Mouse (Mus musculus): ENCODE measurements around the gene Gm45713. TPM values are rescaled to one million over a fixed set of nuclear protein-coding genes. Genes with fewer than 3 reads are reported as not detected.

Gene Gm45713
- polyA plus RNA-seq (2012; rRNA removed), result 0.29 TPM in 1 of 2 replicates, not detected in the other

DNA sequence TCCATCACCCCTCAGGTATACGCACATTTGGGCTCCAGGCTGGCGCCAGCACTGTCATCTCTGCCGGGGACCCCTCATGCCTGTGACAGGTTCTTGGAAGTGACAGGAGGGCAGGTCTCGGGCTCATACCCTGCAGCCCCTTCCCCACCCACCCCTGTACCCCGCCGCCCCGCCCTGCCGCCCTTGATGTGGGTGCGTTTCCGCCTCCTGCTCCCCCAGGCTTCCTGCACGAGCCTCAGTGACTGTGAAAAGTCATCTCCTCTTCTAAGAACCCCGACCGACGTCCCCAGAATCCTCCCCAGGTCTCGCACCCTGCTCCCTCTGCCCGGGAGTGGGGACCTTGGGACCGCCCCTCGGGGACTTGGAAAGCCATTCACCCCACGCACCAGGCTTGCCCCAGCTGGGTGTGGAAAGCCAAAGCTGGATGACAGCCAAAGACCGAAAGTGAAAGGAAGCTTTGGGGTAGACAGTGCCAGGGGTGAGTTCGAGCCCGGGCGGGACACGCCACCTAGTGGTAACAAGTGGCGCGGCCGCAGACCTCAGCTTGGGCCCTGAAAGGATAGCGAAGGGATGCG lies at the start of gene Gm45713, which contains the start of gene Flt3l:
Gene Gm45713, minus strand, starts transcription at position 239 of the 575 bp plus-strand sequence.
Gene Flt3l, minus strand, starts transcription at position 440 of the 575 bp plus-strand sequence.

DNA sequence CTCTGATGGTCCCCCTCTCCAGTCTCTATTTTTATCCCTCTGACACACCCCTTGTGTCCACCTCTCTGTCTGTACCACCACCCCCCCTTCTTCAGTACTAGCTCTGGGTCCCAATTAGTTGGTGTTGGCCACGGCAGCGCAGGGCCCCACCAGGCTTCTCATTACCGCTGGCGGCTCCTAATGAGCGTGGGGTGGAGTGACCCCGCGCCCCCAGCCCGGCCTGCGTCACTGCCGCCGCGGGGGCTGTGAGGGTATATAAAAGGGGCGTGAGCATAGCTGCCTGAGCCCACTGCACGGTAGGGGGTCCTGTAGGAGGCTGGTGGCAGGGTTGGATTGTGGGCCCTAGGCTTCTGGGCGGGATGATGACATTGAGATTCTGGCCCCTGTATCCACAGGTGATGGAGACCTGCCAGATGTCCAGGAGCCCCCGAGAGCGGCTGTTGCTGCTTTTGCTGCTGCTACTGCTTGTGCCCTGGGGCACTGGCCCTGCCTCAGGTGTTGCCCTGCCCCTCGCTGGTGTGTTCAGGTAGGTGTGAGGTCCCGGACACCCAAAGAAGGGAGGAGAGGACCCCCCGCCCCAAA lies 45.0 kb upstream of the Gm45713 start, which contains the start of gene Pth2:
Gene Pth2, plus strand, starts transcription at position 100 of the 582 bp plus-strand sequence.

DNA sequence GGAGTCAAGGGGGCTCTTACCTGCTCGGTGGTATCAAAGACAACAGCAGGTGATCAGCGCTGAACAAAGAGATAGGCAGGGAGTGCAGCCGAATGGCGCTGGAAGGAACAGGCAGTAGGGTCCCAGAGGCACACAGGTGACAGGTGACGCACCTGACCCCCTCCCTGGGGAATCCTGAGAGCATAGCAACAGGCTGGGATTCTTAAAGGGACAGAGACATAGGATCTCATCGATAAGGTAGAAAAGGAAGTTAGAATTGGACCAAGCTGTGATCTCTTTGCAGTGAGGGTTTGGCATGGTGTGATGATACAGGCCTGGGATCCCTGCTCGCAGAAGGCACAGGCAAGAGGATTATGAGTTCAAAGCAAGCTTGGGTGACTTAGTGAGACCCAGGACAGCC lies 43.4 kb upstream of the Gm45713 start, which contains the start of gene Gfy:
Gene Gfy, minus strand, starts transcription at position 101 of the 400 bp plus-strand sequence.

GRCm38 (mm10) chr7:45163735-45164490 lies 27.9 kb upstream of the Gm45713 start, which contains the start of gene Slc17a7:
Gene Slc17a7, plus strand, starts transcription at chr7:45163949.

GRCm38 (mm10) chr7:45154096-45154992 lies 18.3 kb upstream of the Gm45713 start, which contains the start of the genes Pih1d1 and Aldh16a1:
Gene Pih1d1, plus strand, starts transcription at chr7:45154303.
Gene Aldh16a1, minus strand, starts transcription at chr7:45154584.

DNA sequence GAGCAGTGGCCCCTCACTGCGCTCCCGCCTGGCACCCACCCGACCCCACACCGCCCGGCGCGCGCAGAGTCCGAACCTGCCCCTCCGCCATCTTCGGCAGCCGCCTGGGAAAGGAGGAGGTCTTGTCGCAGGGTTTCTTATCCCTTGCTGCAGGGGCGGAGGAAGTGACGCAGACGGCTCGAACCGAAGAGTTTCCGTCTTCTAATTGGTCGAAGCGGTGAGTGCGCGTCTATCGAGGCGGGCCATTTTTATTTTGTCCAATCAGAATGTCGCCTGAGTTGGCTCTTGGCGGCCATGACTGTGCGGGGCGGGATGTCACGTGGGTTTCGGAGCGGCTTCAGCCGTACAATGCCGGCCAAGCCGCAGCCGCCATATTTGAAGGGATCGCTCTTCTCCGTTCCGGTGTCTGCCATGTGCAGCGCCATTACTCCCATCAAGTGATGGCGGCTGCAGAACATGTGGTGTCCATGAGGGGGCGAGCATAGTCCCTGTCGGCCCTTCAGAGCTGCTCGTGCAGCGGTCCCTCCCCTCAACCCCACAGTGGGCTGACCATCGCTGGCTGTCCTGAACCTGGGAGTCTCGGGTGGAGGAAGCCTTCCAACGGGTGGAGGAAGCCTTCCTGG lies 7.3 kb downstream of the Gm45713 start, which contains the start of gene Rpl13a:
Gene Rpl13a, minus strand, starts transcription at position 138 of the 623 bp plus-strand sequence.

GRCm38 (mm10) chr7:45124224-45125143 lies 11.5 kb downstream of the Gm45713 start, which contains the start of gene Rps11:
Gene Rps11, minus strand, starts transcription at chr7:45124439.

DNA sequence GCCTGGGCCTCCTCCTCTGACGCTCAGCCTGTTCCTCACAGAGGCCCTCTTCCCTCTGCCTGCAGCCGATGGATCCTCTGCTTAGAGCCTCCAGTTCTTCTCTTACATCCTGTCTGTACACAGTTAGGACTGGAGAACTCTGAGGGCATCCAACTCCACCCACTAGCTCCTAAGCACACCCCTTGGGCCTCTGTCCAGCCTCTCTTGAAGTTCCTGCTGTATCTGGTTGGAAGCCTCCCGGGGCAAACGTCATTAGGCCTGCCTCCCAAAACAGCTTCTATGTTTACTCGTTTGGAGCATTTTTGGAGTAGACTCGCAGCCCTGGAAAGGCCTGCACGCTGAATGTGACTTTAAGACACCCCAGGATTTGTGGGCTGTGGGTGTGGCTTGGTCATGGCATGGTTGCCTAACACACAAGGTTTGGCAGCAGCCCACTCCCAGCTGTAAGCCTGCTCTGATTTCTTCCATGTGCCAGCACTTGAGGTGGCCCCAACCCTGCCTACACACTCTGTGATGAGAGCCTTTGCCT lies 32.3 kb downstream of the Gm45713 start, which contains the start of gene Fcgrt:
Gene Fcgrt, minus strand, starts transcription at position 200 of the 529 bp plus-strand sequence.

GRCm38 (mm10) chr7:45092048-45092447 lies 44.0 kb downstream of the Gm45713 start, which contains the start of gene Rcn3:
Gene Rcn3, minus strand, starts transcription at chr7:45092221.

Other genes starting within 250 kb of the Gm45713 start
- gene Med25, start 243.5 kb downstream of the Gm45713 start, polyA plus RNA-seq (2012; rRNA removed), result 129 and 224 TPM in 2 replicates
- gene Fuz, start 240.2 kb downstream of the Gm45713 start, polyA plus RNA-seq (2012; rRNA removed), result 47.7 and 54.0 TPM in 2 replicates
- 46.2 and 50.4 TPM in 2 replicates for gene Ap2a1, start 206.7 kb downstream of the Gm45713 start, polyA plus RNA-seq (2012; rRNA removed)
- gene Tsks, start 193.0 kb downstream of the Gm45713 start, polyA plus RNA-seq (2012; rRNA removed), result not detected in 2 replicates
- gene Cpt1c, start 161.4 kb downstream of the Gm45713 start, polyA plus RNA-seq (2012; rRNA removed), result 8.3 and 10.7 TPM in 2 replicates
- 35.4 and 37.3 TPM in 2 replicates for gene Prmt1, start 149.7 kb downstream of the Gm45713 start, polyA plus RNA-seq (2012; rRNA removed)
- 42.0 and 48.4 TPM in 2 replicates for gene Irf3, start 138.6 kb downstream of the Gm45713 start, polyA plus RNA-seq (2012; rRNA removed)
- gene Bcl2l12, start 137.5 kb downstream of the Gm45713 start, polyA plus RNA-seq (2012; rRNA removed), result 15.0 and 16.7 TPM in 2 replicates
- gene Scaf1, start 119.9 kb downstream of the Gm45713 start, polyA plus RNA-seq (2012; rRNA removed), result 39.9 and 41.0 TPM in 2 replicates
- gene Rras, start 118.3 kb downstream of the Gm45713 start, polyA plus RNA-seq (2012; rRNA removed), result 83.5 and 105 TPM in 2 replicates
- gene Prr12, start 83.3 kb downstream of the Gm45713 start, polyA plus RNA-seq (2012; rRNA removed), result 6.7 and 6.9 TPM in 2 replicates
- gene Nosip, start 73.8 kb downstream of the Gm45713 start, polyA plus RNA-seq (2012; rRNA removed), result 34.9 and 38.4 TPM in 2 replicates
- gene Prrg2, start 73.6 kb downstream of the Gm45713 start, polyA plus RNA-seq (2012; rRNA removed), result 87.1 and 134 TPM in 2 replicates
- 91.6 and 110 TPM in 2 replicates for gene Rcn3, start 44.0 kb downstream of the Gm45713 start, polyA plus RNA-seq (2012; rRNA removed)
- gene Fcgrt, start 32.4 kb downstream of the Gm45713 start, polyA plus RNA-seq (2012; rRNA removed), result 25.6 and 32.7 TPM in 2 replicates
- gene Rps11, start 11.8 kb downstream of the Gm45713 start, polyA plus RNA-seq (2012; rRNA removed), result 64.2 and 69.2 TPM in 2 replicates
- 383 and 516 TPM in 2 replicates for gene Rpl13a, start 7.5 kb downstream of the Gm45713 start, polyA plus RNA-seq (2012; rRNA removed)
- 13.0 and 17.0 TPM in 2 replicates for gene Flt3l, start 201 bp upstream of the Gm45713 start, polyA plus RNA-seq (2012; rRNA removed)
- 20.8 and 21.0 TPM in 2 replicates for gene Pih1d1, start 18.1 kb upstream of the Gm45713 start, polyA plus RNA-seq (2012; rRNA removed)
- 28.8 and 40.0 TPM in 2 replicates for gene Aldh16a1, start 18.4 kb upstream of the Gm45713 start, polyA plus RNA-seq (2012; rRNA removed)
- 0.02 TPM in 1 of 2 replicates, not detected in the other for gene Slc17a7, start 27.7 kb upstream of the Gm45713 start, polyA plus RNA-seq (2012; rRNA removed)
- gene Gfy, start 43.3 kb upstream of the Gm45713 start, polyA plus RNA-seq (2012; rRNA removed), result 0.05 TPM in 1 of 2 replicates, not detected in the other
- not detected in 2 replicates for gene Pth2, start 44.8 kb upstream of the Gm45713 start, polyA plus RNA-seq (2012; rRNA removed)
- 0.10 TPM in 1 of 2 replicates, not detected in the other for gene Ccdc155, start 68.7 kb upstream of the Gm45713 start, polyA plus RNA-seq (2012; rRNA removed)
- 12.6 and 13.9 TPM in 2 replicates for gene Dkkl1, start 75.9 kb upstream of the Gm45713 start, polyA plus RNA-seq (2012; rRNA removed)
- gene Tead2, start 79.5 kb upstream of the Gm45713 start, polyA plus RNA-seq (2012; rRNA removed), result 10.2 and 10.8 TPM in 2 replicates
- 6.6 and 13.4 TPM in 2 replicates for gene Cd37, start 102.9 kb upstream of the Gm45713 start, polyA plus RNA-seq (2012; rRNA removed)
- gene Slc6a16, start 104.9 kb upstream of the Gm45713 start, polyA plus RNA-seq (2012; rRNA removed), result 0.04 TPM in 1 of 2 replicates, not detected in the other
- not detected in 2 replicates for gene Slc6a21, start 141.3 kb upstream of the Gm45713 start, polyA plus RNA-seq (2012; rRNA removed)
- gene Trpm4, start 197.5 kb upstream of the Gm45713 start, polyA plus RNA-seq (2012; rRNA removed), result 50.9 and 54.1 TPM in 2 replicates
- gene Hrc, start 199.1 kb upstream of the Gm45713 start, polyA plus RNA-seq (2012; rRNA removed), result 0.43 and 1.2 TPM in 2 replicates
- gene Ppfia3, start 230.8 kb upstream of the Gm45713 start, polyA plus RNA-seq (2012; rRNA removed), result 14.7 and 20.9 TPM in 2 replicates
- 3.8 and 4.1 TPM in 2 replicates for gene Lin7b, start 234.4 kb upstream of the Gm45713 start, polyA plus RNA-seq (2012; rRNA removed)